Mouse (Mus musculus) layer of hippocampus, adult 11-12 months (tissue): ENCODE measurements around the gene Pigc.

ENCODE experiments used
- DNase-seq: peaks from one replicate; pipeline ENCODE4 v3.0.0; 2022; ENCODE audit warnings: low spot score

Pigc gene

DNA sequence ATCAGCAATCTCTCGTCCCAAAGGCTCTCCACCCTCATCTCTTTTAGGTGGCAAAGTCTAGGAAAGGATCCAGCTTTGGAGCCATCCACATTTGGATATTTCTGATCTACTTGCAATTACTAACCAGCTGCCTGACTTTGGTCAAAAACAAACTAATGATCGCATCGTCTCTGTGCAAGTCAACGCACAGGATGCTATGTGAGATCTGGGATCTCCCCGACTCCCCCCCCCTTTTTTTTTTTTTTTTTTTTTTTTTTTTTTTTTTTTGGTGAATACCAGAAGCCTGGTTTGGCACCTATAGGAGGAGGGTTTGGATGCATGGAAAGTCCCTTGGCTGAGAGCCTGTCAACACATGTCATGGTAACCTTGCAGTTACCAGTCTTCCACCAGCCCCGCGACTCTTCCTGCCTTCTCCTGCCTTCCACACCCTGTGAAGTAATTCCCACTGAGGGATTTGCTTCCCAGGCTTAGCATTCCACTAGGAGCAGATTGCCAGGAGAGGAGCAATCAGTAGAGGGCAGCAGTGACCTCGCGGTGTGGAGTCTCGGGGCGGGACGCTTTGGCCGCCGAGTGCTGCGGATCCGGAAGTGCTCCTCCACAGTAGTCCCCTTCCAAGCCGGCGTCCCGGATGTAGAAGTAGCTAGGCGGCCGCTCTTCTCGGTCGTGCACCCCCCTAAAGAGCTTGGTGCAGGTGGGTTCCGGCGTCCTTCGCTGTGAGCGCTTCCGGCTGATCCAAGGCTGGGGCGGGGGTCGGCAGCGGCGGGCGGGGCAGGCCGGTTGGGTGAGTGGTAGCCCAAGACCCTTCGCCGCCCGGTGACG lies at the start of gene Pigc:
TSS of gene Pigc (plus strand) at position 598 of the 819 bp plus-strand sequence.
- peak; percentile 96 for DNase-seq

DNA sequence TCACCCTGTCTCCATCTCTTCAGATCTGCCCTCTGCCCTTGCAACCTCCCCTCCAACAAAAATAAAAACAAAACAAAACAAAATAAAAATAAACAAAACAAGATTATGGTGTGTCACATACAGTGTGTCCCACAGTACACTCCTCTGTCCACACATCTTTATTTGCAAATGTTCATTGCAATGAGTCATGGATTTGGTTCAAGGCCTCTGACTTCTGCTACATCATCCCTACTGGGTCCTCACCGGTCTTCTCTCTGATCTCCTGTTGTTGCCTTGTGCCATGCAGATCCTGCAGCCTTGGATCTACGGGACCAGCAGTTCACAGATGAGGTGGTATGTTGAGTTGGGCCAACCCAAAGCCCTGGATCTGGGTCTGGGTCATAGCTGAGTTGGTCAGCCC lies 49.4 kb upstream of the Pigc start:
- DNase-seq: no peak

DNA sequence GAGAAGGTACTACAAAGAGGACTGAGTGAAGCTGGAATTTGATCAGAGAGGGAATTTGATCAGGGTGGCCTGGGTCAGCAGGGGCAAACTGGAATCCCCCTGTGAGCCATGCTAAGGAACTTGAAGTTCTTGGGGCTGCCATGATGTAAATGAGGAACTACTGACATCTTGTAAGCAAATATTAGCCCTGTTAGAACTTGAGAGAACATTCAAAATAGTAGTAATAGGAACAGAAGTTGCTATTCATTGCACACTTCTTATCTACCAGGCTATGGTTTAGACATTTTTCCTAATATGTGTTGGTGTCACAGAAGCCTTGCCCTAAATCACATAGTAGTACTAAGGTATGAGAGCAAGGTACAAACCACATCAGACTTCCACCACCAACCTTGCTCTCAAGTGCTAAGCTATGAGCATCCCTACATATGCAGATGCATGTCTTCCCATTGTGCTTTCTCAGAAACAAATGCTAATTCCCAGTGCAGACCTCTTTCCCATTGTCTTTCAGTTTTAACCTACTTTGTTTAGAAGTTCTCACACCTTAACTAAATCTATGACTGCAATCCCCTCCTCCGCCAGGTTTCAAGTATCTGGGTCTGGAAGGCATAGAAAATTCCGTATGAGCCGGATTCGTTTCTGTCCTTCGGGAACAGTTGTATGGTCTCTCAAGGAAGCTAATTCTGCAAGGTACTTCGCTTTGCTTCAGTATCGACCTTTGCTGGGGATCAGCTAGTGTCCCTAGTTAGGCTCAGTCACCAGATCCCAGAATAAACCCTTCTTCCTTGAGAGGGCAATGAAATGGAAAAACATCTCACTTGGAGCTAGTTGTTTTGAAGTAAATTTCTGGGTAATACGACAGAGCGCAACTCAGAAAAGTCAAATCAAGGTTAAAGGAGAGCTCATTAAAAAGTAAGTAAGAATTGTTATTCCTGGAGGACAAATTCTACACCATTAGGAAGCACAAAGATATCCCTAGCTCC lies 48.2 kb upstream of the Pigc start:
- DNase-seq: no peak

DNA sequence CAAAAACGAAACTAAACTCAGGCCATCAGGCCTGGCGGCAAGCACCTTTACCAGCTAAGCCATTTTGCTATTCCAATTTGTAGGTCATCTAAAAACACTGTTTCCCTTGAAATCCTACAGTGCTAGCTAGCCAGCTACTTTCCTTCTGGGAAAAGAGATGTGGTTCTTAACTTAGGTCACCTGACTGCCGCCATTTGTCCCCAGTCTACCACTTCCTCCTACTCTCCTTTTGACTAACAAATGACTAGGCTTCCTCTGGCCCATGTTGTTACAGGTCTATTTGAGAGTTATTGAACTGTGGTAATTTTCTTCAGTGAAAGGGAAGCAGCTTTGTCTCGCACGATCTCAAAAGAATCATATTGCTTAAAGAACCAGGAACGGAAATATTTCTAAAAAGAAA lies 47.1 kb upstream of the Pigc start:
- no peak for DNase-seq

DNA sequence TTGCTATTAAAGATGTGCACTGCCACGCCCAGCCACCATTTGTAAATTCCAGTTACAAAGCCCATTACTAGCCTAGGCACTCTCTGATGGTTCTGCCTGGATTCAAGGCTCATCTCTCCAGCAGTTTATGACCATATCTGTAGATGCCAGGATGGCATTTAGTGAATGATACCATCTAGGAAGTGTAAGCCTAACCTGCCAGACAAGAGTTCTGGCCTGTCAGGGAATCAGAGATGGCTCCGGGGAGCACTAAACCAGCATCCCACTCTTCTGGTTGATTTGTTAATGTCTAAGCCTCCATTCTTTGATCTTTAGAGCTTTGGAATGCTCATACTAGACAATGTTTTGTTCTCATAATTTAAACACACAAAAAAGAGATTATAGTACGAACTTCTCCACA lies 44.7 kb upstream of the Pigc start:
- no peak for DNase-seq

DNA sequence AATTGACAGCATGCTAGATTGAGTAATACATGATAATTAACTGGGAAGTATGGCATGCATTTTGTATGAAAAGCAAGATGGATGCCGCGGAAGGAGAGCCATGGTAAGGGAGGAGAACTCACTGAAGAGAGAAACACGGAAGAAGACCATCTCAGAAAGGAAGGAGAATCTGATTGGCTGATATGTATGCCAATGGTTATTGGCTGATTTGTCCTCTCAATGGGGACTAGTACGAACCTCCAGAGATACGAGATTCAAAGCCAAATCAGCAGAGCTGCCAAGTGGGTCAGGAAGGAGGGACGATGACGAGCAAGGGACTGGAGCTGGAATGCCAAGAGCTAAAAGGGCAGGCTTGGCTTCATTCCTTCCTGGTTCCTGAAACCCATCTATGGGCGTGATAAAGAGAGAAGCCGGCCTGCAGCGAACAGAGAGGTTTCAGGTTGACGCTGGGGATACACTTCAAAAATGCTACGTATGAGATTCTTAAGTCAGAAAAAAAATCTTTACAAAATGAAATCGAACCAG lies 43.6 kb upstream of the Pigc start:
- no peak for DNase-seq

DNA sequence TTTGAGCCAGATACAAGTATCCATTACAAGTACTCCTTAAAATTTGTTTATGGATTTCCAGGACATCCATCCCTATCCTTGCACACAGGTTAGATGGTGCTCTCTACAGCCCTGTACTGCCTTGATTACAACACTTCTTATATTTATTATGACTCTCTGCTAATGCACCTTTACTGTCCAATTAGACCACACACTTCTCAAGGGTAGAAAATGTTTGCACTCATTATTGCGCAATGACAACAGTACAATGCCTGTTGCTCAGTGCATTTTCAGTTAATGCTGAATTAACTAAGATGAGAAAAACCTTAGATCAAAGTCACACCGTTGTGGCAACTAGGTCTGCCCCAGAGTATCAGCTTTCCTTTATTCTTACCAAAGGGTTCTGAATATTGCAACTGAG lies 41.0 kb upstream of the Pigc start:
- no peak for DNase-seq

DNA sequence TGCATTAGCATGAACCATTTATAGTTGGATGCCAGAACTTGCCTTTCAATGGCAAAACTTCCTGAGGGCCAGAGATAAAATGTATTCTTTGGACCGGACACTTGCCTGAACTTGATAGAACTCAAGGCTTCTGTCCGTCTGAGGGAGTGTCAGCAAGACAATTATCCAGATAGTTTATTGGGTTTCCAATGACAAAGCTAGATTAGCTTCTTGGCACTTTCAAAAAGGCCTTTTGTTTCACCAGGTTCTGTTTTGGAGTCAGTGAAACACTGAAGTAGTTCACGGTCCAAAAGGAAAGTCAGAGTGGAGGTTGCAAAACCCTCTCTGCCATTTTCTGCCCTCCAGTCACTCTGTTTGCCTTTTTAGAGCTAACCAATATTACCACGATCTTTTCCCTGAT lies 37.7 kb upstream of the Pigc start:
- no peak for DNase-seq

DNA sequence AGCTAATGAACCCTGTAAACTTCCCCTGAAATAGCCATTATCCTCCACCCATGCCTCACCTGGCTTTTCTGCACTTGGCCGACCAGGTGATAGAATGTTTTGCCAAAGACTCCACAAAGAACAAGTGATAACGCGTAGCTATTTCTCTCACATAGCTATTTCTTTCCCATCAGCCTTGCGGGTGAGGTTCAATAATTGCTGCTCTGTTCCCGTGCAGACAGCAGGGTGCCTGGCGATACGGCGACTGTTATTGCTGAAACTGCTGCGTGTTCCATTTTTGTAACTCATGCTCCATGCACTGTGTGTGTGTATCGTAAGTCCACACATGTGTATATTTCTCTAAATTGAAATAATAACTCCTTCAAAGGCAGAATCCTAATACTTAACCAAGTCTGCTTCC lies 37.2 kb upstream of the Pigc start:
- DNase-seq: peak; percentile 8

DNA sequence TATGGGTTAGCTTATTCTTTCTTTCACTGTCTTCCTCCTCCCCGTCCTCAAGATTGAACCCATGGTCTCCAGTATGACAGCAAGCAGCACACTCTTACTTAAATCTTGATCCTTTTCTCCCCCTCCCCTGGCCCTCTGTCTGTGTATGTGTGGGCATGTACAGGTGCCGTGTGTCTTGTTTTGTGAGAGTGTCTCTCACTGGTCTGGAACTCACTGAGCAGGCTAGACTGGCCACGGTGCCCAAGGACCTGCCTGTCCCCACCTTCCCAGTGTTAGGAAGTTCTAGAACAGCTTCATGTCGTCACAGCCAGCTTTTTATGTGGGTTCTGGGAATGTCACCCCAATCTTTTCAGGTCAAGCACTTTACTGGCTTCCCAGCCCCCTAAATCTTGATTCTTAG lies 36.7 kb upstream of the Pigc start:
- DNase-seq: no peak

DNA sequence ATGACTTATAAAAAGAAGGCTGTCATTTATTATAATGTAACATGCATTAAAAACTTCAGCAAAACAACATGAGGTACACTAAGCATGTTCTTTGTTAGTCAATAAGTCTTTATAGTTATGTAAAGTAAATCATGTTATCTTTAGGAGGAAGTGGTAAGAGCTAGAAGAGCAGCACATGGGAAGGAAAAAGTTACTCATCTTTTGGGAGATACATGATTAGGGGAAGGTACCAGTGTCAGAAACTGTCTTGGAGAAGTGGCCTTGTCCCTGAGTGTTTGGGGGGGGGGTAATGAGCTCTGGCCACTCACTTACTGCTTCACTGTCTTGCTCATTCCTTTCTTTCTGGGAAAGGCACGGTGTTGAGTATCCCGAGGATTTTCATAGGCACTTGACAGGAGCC lies 26.9 kb upstream of the Pigc start:
- DNase-seq: no peak

DNA sequence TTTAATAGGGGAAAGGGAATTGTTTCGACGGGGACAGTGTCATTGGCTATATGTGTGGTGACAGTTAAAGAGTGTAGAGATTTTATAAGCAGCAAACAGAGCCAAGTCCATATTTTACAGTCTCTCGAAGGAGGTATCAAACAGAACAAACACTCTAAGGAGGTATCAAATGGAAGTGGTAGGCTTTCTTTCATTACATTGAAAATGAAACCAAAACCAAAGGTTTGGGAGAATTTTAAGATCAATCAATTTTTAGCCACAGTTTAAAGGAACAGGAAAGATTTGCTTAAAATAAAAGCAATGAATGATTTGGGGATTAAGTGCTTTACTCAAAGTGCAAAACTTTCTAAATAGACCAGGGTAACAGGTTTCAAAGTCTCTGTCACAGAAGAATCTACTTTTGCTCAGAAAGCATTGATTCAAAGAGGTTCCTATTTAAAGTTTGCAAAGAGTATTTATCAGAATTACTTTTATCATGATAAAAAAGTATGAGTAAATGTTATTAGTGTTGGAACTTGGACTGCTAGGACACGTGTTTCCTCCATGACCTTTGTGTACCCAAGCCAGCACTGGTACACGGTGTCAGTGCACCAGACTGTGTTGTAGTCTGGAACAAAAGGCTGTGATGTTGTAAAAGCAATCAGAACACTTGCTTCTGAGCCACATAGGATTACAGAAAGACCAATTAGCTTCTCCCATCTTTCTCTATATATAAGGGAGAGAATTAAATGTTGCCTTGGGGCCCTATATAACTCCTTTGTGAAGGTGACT lies 17.8 kb upstream of the Pigc start:
- DNase-seq: no peak

DNA sequence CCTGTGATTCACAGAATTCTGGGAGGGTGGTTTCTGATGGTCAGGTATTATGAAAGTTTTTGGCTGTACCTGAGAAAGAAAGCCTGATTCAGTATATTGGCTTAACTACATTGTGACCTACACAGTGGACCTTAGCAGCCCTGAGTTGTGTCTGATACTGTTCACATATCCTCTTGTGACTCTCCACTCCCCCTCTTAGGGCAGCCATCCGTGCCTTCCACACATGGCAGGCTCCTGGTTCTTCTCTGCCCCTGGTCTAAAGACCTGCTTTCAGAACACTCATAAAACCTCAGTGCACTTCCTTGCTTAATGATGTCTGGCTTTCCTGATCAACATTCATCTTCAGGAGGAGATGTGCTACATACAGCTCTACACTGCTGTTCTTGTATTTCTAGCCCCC lies 16.4 kb upstream of the Pigc start:
- DNase-seq: no peak

DNA sequence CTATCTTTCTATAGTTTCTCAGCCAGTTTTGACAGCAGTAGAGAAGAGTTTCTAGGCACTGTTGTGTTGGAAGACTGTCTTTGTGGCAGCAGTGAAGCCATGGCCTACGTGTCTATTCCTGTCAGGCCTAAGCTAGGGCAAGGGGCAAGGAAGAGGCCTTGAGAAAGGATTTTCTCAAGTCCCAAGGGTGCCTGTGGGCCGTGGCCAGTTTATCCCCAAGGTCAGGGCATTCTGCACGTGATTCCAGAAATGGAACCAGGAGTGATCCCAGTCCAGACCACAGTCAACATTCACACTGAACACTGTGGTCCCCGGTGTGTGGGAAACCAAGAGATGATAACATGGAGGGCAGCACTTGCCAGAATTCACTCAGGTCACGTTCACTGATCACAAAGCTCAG lies 13.1 kb upstream of the Pigc start:
- DNase-seq: no peak

DNA sequence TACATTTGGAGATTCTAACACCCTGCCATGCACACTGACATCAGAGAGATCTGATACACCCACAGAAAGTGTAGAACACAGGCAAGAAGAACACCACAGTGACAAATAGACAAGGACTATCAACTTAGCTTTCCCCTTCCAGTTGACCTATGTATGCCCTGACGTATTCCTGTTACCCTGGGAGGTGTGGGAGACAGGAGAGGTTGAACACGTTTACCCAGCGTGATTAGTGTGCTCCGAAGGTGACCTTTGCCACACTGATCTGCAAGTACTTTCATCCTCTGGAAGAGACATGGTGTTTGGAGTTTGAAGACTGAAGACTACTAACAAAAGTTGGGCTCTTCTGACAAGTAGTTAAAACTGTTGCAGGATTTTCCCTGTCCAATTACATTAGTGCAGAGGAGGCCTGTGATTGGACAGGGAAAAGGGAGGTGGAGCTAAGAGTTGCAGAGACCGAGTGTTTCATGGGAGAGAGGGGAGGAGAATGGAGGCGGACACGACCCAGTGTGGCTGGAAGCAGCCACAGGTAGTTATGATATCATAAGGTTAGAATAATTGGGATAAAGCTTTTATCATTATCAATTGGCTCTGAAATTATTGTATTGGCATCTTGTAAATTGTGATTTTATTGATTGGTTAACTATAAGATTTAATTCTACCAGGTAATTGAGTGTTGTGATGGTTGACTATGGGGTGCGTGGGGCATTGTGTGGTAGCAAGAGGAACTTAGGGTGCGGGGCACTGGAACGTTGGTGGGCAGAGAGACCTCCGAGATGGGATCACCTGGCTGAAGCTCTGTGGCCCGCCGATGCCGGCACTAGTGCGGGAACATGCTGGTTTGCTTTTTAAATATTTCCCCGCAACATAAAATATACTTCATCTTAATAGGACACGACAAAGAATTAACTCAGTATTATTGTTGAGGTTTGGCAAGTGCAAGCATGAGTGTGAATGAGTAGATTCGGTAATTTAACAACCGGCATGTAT lies 10.7 kb upstream of the Pigc start:
- no peak for DNase-seq

DNA sequence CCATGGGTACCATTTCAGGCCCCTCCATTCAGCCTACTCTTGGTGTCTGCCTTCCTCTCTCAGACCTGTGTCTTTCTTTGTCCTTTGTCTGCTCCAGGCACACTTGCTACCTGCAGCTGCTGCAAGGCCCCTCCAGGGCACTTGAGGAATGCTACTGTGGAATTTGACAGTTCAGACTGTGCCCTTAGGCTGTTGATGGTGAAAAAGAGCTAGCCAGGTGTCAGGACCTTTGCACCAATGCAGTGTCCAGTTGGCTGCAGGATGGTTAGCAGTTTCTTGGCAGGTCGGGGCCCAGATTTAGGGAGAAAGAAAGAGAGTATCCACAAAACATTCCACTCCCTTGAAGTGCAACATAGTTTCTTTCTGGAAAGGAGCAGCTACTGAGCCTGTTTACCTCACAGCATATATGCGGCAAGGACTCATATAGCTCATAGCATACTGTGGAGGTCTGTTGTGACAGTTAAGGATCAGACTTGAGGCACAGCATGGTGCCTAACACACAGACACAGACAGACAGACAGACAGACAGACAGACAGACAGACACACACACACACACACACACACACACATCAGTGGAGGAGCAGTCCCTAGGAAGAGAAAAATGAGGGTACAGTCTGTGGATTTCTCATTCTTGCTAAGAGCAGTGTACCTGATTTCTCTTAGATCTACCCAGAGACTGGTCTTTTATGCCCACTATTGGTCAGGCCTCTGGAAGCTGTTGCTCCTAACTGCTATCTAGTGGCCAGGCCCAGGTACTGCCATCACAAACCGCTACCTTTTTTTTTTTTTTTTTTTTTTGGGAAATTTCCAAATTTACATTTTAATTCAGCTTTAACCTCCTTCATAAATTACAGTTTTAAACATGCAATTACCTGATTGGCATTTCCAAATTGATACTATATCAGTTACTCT lies 6.3 kb upstream of the Pigc start:
- DNase-seq: no peak

DNA sequence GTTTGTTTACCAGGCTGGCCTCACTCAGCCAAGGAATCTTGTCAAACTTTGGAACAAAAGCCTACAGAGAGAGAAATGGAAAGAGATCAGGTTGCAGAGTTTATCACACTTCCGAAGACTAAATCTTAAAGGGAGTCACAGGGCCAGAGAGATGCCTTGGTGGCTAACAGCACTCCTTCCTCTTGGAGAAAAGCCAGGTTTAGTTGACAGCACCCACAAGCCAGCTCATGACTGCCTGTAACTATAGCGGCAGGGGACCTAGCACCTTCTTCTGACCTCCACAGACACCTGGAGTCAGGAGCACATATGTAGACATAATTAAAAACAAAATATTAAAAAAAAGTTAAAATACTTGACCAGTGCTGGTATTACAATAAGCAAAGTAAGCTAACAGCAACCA lies 1.1 kb upstream of the Pigc start:
- no peak for DNase-seq

DNA sequence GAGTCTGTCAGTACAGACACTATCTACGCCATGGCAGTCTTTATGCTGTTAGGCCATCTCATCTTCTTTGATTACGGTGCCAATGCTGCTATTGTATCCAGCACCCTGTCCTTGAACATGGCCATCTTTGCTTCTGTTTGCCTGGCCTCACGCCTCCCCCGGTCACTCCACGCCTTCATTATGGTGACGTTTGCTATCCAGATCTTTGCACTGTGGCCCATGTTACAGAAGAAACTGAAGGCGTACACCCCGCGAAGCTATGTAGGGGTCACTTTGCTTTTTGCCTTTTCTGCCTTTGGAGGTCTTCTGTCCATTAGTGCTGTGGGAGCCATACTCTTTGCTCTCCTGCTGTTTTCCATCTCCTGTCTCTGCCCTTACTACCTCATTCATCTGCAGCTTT lies 1.9 kb downstream of the Pigc start:
- no peak for DNase-seq

DNA sequence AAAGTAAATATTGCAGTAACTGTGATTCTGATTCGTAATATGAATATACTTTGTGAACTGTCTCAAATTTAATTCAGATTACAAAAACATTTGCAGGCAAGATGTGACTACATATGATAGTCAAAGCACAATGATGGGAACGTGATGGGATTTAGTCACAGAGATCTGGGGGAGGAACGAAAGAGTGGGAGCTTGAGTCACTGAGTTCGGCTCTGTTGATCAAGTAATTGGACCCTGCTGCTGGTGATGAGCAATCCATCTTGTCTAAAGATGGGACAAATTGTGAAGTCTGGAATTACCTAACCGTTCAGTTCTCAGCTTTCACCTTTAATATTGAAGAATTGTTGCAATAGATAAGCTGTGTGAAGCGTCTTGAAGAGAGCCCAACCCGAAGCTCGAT lies 3.2 kb downstream of the Pigc start:
- DNase-seq: no peak
